Mouse (Mus musculus) adrenal gland, postnatal 14 days (tissue): ENCODE data around the gene Rab30. TPM values are rescaled to one million over a fixed set of nuclear protein-coding genes. Genes with fewer than 3 reads are reported as not detected.

ENCODE experiments used
- DNase-seq: peaks from one replicate; pipeline ENCODE4 v3.0.0; 2021; ENCODE audit warnings: mixed read lengths
- total RNA-seq: library from RNA; stranded (reverse); gene quantifications from 2 replicates; pipeline ENCODE4 v1.2.3, GENCODE M21; 2021

Gene Rab30
- total RNA-seq, 1 experiment from 2014 or later: 6.4 TPM

GRCm38 (mm10) chr7:92799665-92800595 is 58.5 kb downstream of the Rab30 start:
- DNase-seq: no peak

- no peak for DNase-seq
These were observed 60.8 kb downstream of the Rab30 start for GRCm38 (mm10) chr7:92802158-92802557.

GRCm38 (mm10) chr7:92803191-92803590 is 61.8 kb downstream of the Rab30 start:
- no peak for DNase-seq

DNA sequence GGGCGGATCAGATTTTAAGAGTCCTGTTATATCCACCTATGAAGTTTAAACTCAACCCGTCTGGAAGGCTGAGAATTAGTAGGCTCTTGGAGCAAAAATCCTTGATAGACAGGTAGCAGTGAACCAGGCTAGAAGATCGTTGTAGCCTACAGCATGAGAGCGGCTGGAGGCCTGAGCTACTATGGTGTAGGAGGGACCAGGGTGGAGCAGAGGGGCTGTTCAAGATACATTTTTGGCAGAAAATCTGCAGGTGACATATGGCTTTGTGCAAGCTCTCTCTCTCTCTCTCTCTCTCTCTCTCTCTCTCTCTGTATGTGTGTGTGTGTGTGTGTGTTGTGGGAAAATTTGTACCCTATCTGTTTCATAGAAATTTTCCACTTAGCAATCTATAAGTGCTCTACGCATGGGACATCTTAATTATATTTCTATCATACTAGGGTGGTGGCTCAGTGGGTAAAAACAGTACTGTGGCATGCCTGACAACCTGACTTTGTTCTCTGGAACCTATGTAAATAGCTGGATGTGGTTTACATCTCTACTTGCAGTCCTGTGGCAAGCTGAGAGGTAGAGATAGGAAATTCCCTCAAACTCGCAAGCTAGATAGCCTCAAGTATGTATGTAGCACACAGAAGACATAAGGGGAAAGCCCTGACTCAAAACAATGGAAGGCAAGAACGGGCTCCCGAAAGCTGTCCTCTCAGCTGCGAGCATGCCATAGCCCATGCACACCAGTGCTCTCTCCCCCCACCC is 63.7 kb downstream of the Rab30 start:
- no peak for DNase-seq

GRCm38 (mm10) chr7:92806512-92807188 is 65.2 kb downstream of the Rab30 start:
- no peak for DNase-seq

GRCm38 (mm10) chr7:92807482-92807881 is 66.1 kb downstream of the Rab30 start:
- peak; percentile 58 for DNase-seq

- no peak for DNase-seq
These were observed 70.4 kb downstream of the Rab30 start for GRCm38 (mm10) chr7:92811667-92812279.

- no peak for DNase-seq
These were observed 75.8 kb downstream of the Rab30 start for GRCm38 (mm10) chr7:92817242-92817641.

DNA sequence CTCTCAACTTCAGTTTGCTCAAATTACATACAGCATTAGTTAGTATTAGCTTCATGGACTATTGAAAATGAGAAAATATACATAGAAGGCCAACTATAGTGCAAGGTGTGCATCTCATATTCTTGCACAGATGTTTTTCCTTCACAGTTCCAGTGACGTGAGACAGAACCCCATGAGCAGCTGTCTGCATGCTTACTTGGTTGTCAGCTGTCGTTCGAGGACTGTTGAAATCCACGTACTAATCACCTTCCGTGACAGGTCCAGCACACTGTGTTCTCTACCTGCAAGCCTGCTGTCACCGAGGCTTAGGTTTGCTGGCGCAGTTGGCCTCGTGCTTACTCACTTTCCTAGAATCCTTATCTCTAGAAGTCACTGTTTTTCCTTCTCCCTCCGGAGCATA is 76.5 kb downstream of the Rab30 start:
- DNase-seq: no peak

GRCm38 (mm10) chr7:92819656-92820055 is 78.3 kb downstream of the Rab30 start:
- no peak for DNase-seq

GRCm38 (mm10) chr7:92820410-92820809 is 79.0 kb downstream of the Rab30 start:
- no peak for DNase-seq

DNA sequence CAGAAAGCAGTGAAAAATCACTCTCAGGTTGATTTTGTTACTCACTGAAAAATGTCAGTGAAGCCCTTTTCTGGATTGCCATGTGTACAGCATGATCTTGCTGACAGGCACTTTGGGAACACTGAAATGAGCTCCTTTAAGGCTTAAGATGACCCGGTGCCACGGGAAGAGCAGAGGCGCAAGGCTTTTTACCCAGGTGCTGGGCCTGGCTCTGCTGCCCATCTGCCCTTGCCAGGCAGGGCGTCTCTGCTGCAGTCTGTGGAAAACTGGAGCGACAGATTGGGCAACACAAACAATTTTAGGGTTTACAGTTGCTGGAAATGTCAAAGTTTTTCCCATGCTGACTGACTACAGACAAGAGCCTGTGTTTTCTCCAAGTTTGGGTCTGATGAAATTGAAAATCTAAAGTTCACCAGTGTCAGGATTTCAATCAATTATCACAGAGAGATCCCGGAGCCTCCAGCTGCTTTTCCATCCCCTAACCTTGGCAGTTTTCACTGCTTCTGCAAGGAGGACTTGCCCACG is 79.6 kb downstream of the Rab30 start:
- DNase-seq: no peak

DNA sequence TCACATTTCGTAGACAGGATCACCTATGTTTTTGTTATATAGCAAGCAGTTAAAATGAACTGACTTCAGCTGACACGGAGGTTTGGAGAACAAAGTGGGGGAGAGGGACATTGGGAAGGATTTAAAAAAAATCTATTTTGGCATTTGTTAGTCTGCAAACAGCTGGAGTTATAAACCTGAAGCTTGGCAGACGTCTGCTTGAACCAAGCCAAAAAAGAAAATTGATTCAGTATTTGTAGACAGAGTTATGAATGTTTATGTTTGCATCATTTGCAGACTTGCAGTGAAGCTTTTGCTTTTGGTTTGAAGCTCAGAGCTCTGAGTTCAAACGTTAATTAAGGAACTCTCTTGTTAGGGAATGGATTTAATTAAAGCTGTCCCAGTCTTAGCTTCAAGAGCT is 80.5 kb downstream of the Rab30 start:
- DNase-seq: no peak

DNA sequence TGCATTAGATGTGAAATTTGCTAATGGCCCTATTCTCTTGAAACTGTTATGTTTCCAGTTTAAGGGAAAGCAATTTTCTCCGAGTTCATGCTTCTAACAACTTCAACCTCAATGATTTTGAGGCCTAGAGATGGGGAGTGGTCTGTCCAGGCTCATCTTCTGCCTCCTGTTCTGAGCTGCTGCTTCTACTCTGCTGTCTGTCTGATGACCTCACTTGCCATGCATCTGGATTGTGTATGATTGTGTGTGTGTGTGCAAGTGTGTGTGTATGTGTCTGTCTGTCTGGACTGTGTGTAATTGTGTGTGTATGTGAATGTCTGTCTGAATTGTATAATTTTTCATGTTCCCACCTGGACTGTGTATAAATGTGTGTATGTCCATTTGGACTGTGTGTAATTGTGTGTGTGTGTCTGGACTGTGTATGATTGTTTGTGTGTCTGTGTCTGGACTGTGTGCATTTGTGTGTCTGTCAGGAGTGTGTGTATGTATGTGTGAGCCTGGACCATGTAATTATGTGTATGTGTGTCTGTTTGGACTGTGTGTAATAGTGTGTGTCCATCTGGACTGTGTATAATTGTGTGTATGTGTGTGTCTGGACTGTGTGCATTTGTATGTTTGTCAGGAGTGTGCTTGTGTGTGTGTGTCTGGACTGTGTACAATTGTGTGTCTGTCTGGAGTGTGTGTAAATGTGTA is 81.2 kb downstream of the Rab30 start:
- no peak for DNase-seq

DNA sequence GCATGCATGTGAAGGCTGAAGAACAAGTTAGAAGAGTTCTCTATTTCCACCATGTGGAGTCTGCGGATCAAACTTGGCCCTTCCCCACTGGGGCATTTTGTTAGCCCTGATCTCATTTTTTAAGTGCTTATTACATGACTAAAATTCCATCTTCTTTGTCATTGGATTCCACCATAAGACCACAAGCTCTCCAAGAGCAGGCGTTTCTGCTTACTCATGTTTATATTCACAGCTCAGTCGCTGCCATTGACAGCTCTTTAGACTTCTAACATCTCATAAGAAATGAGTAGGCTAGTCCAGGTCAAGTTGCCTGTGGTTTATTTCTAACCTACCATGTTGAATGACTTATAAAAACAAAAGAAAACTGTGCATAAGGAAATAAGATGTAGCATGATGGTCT is 84.8 kb downstream of the Rab30 start:
- DNase-seq: no peak

- DNase-seq: no peak
These were observed 86.6 kb downstream of the Rab30 start for GRCm38 (mm10) chr7:92827981-92828380.

DNA sequence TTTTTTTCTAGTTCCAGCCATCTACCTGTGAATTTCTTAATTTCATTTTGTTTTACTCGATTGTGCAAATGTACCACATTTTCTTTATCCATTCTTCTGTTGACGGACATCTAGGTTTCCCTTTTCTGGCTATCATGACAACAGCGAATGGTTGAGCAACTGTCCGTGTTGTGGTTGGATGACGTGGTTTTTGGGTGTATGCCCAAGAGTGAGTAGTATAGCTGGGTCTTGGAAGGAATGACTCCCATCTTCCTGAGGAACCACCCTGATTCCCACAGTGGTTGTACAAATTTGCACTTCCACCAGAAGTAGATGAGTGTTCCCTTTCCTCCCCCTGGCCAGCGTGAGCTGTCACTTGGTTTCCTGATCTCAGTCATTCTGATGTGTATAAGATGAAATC is 91.0 kb downstream of the Rab30 start:
- no peak for DNase-seq

DNA sequence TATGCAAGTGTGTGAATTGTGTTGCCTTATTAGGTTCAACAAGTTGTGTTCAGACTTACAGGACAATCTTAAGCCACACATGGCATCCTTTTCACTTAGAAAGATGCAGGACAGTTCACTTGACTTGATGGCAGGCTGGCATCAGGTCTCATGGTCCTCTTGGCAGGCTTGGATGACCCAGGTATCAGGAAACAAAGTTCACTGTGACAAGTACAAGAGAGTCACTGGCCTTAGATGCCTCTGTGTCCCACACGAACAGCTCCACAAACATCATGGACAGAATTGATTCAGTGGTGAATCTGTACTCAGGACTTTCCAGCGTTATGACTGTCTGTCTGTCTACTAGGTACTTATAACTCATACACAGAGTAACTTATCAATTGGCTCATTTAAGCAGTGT is 93.0 kb downstream of the Rab30 start:
- no peak for DNase-seq

- no peak for DNase-seq
These were observed 95.0 kb downstream of the Rab30 start for GRCm38 (mm10) chr7:92836447-92836846.

DNA sequence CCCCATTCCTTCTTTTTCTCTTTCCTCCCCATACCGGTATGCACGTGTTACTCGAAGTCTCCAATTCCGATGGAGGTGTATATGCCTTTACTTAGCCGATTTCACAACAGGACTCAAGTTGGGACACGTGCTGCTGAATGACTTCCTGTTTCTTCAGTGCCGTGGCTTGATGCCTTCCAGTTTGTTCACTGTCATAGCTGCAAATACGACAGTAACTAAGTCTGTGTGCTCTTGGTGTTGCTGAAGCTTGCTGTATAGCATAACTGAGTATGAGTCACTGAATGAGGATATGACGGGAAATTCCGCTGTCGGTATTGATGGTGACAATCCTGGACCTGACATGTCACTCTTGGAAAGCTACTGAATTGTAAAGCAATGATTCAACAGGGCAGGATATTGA is 95.8 kb downstream of the Rab30 start:
- DNase-seq: no peak

- no peak for DNase-seq
These were observed 96.5 kb downstream of the Rab30 start for GRCm38 (mm10) chr7:92837907-92838306.

DNA sequence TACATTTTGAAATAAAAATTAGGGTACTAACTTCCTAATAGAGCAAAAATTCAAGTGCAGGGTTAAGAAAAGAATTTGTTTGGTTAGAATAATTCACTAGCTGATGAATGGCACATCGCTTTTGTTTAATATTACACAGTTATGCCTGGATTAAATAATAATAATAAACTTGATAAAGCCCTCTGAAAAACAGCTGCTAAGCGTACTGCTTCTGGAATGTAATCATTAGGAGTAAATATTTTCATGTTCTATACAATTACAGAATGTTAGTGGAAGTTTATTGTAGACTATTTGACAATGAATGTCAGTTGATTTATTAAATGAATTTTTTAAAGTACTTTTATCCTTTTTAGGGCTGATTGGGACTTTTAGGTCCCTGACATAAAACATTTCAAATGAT is 100.9 kb downstream of the Rab30 start:
- DNase-seq: no peak
